Mouse (Mus musculus) forebrain, embryonic 12.5 days (tissue): ENCODE results near the gene Prdm16. TPM values are rescaled to one million over a fixed set of nuclear protein-coding genes. Genes with fewer than 3 reads are reported as not detected.

ENCODE experiments used
- ATAC-seq: fragments of 200-750 bp; cut with Nextera tagmentation; 2 replicates; pipeline ENCODE4 v1.8.0; 2017; ENCODE audit warnings: moderate TSS enrichment; ENCODE audit not compliant: low FRiP score
- H3K27ac ChIP-seq: fragments of 300-500 bp; sonication (generic); 2 replicates; pipeline ENCODE4 v1.5.1; 2016; ENCODE audit warnings: mild to moderate bottlenecking
- H3K27me3 ChIP-seq: fragments of 300-500 bp; sonication (generic); 2 replicates; pipeline ENCODE4 v1.6.1; 2016; ENCODE audit warnings: mild to moderate bottlenecking
- H3K36me3 ChIP-seq: fragments of 300-500 bp; sonication (generic); replicated peaks from 2 replicates; pipeline ENCODE4 v1.6.1; 2016; ENCODE audit warnings: mild to moderate bottlenecking
- H3K4me1 ChIP-seq: fragments of 300-500 bp; sonication (generic); 2 replicates; pipeline ENCODE4 v1.6.1; 2016
- H3K4me2 ChIP-seq: fragments of 300-500 bp; sonication (generic); 2 replicates; pipeline ENCODE4 v1.6.1; 2016; ENCODE audit warnings: mild to moderate bottlenecking, moderate library complexity
- H3K4me3 ChIP-seq: fragments of 300-500 bp; sonication (generic); replicated peaks from 2 replicates; pipeline ENCODE4 v1.5.1; 2016; ENCODE audit warnings: mild to moderate bottlenecking
- H3K9ac ChIP-seq: fragments of 300-500 bp; sonication (generic); 2 replicates; pipeline ENCODE4 v1.6.1; 2016; ENCODE audit warnings: mild to moderate bottlenecking
- H3K9me3 ChIP-seq: fragments of 300-500 bp; sonication (generic); 2 replicates; pipeline ENCODE4 v1.6.1; 2016
- WGBS: fragments of 180-500 bp; shearing (Covaris S2); methylation state at CpG from one replicate; pipeline ENCODE4 v1.1.7; 2016; 5-methylcytosine and 5-hydroxymethylcytosine counted together
- polyA plus RNA-seq: library from polyadenylated mRNA; unstranded; fragments of >200 nt; fragmentation: Nextera tagmentation; extraction: Ambion mirVana; gene quantifications from 2 replicates; pipeline ENCODE4 v1.2.1, GENCODE M21; 2016

Prdm16 gene
- polyA plus RNA-seq, 1 experiment from 2014 or later: 40.5 TPM

- no peaks in the 10 kb centered on the region; the same call in 1 of the 2 replicates for H3K27me3 ChIP-seq
- ATAC-seq: no peak
- peaks cover 7% of the 10 kb centered on the region for H3K36me3 ChIP-seq
- H3K27ac ChIP-seq: peak overlapping the region; percentile 71
- H3K4me1 ChIP-seq: peaks cover 14% of the 10 kb centered on the region
- H3K9me3 ChIP-seq: no peaks in the 10 kb centered on the region
- WGBS: 65% methylated on average over 11 of the region's 11 CpGs
- no peak overlapping the region for H3K4me3 ChIP-seq
- no peak overlapping the region for H3K9ac ChIP-seq
- H3K4me2 ChIP-seq: no peak overlapping the region
These were observed 323.1 kb downstream of the Prdm16 start for GRCm38 (mm10) chr4:154313622-154313967.

- ATAC-seq: peak; percentile 58; the same call in 1 of the 2 replicates
- WGBS: 18% methylated on average over 4 of the region's 4 CpGs
- H3K36me3 ChIP-seq: peaks cover 1% of the 10 kb centered on the region; the same call in 1 of the 2 replicates
- no peak overlapping the region for H3K9ac ChIP-seq
- no peak overlapping the region for H3K4me3 ChIP-seq
- H3K4me2 ChIP-seq: no peak overlapping the region
- H3K27me3 ChIP-seq: no peaks in the 10 kb centered on the region; the same call in 1 of the 2 replicates
- H3K27ac ChIP-seq: peak overlapping the region; percentile 71
- H3K9me3 ChIP-seq: no peaks in the 10 kb centered on the region
- peaks cover 14% of the 10 kb centered on the region for H3K4me1 ChIP-seq
These were observed 323.6 kb downstream of the Prdm16 start for GRCm38 (mm10) chr4:154312935-154313621.

GRCm38 (mm10) chr4:154312143-154312812 is 324.4 kb downstream of the Prdm16 start:
- Histone ChIP-seq H3K36me3 (no peaks in the 10 kb centered on the region), H3K9ac (no peak overlapping the region), H3K4me2 (no peak overlapping the region), H3K9me3 (no peaks in the 10 kb centered on the region), H3K4me1 (peaks cover 14% of the 10 kb centered on the region), H3K4me3 (no peak overlapping the region), H3K27me3 (no peaks in the 10 kb centered on the region; the same call in 1 of the 2 replicates), H3K27ac (peak overlapping the region; percentile 71)
- ATAC-seq: no peak
- 85% methylated on average over 2 of the region's 2 CpGs for WGBS

GRCm38 (mm10) chr4:154310576-154311262 is 326.0 kb downstream of the Prdm16 start:
- H3K9me3 ChIP-seq: no peaks in the 10 kb centered on the region
- H3K9ac ChIP-seq: no peak overlapping the region
- no peak overlapping the region for H3K27ac ChIP-seq
- peaks cover 10% of the 10 kb centered on the region; the same call in 1 of the 2 replicates for H3K4me1 ChIP-seq
- no peaks in the 10 kb centered on the region; the same call in 1 of the 2 replicates for H3K27me3 ChIP-seq
- ATAC-seq: no peak
- H3K36me3 ChIP-seq: no peaks in the 10 kb centered on the region
- 85% methylated on average over 9 of the region's 9 CpGs for WGBS
- no peak overlapping the region for H3K4me3 ChIP-seq
- H3K4me2 ChIP-seq: no peak overlapping the region

- ATAC-seq: no peak
- H3K4me1 ChIP-seq: peaks cover 10% of the 10 kb centered on the region; the same call in 1 of the 2 replicates
- no peak overlapping the region for H3K27ac ChIP-seq
- H3K36me3 ChIP-seq: no peaks in the 10 kb centered on the region
- H3K9ac ChIP-seq: no peak overlapping the region
- no peak overlapping the region for H3K4me3 ChIP-seq
- H3K4me2 ChIP-seq: no peak overlapping the region
- WGBS: 88% methylated on average over 2 of the region's 2 CpGs
- H3K27me3 ChIP-seq: no peaks in the 10 kb centered on the region; the same call in 1 of the 2 replicates
- H3K9me3 ChIP-seq: no peaks in the 10 kb centered on the region
These were observed 327.5 kb downstream of the Prdm16 start for GRCm38 (mm10) chr4:154309131-154309530.

- no peak within 1 kb of the TSS for H3K27ac ChIP-seq
- 26% methylated on average over 7 of the region's 7 CpGs for WGBS
- H3K27me3 ChIP-seq: peaks cover 61% of the 10 kb centered on the region
- H3K4me2 ChIP-seq: no peak within 1 kb of the TSS
- no peak within 1 kb of the TSS for H3K4me3 ChIP-seq
- H3K9me3 ChIP-seq: no peaks in the 10 kb centered on the region
- H3K36me3 ChIP-seq: no peaks in the 10 kb centered on the region
- ATAC-seq: peak; percentile 46; the same call in 1 of the 2 replicates
- peaks cover 11% of the 10 kb centered on the region for H3K4me1 ChIP-seq
- no peak within 1 kb of the TSS for H3K9ac ChIP-seq
These were observed 335.2 kb downstream of the Prdm16 start, which contains the start of gene Arhgef16 for GRCm38 (mm10) chr4:154301466-154301881. Arhgef16 (minus strand) TSS chr4:154301676.

- ATAC-seq: peak; percentile 27; the same call in 1 of the 2 replicates
- peaks cover 11% of the 10 kb centered on the region for H3K4me1 ChIP-seq
- no peak overlapping the region for H3K27ac ChIP-seq
These were observed 337.0 kb downstream of the Prdm16 start for GRCm38 (mm10) chr4:154299541-154300271.

GRCm38 (mm10) chr4:154297761-154298160 is 338.9 kb downstream of the Prdm16 start:
- Histone ChIP-seq H3K4me3 (no peak overlapping the region), H3K36me3 (no peaks in the 10 kb centered on the region), H3K9me3 (no peaks in the 10 kb centered on the region), H3K9ac (no peak overlapping the region), H3K27me3 (peaks cover 59% of the 10 kb centered on the region), H3K4me1 (peaks cover 15% of the 10 kb centered on the region), H3K27ac (no peak overlapping the region), H3K4me2 (no peak overlapping the region)
- WGBS: 43% methylated on average over 9 of the region's 9 CpGs
- ATAC-seq: no peak

More at GRCm38 (mm10) chr4:154299541-154300271, 337.0 kb downstream of the Prdm16 start:
- H3K4me3 ChIP-seq: peak overlapping the region; percentile 50
- H3K27me3 ChIP-seq: peaks cover 61% of the 10 kb centered on the region
- H3K36me3 ChIP-seq: no peaks in the 10 kb centered on the region
- H3K4me2 ChIP-seq: peak overlapping the region; percentile 91
- H3K9ac ChIP-seq: no peak overlapping the region; the same call in 1 of the 2 replicates
- no peaks in the 10 kb centered on the region for H3K9me3 ChIP-seq
- WGBS: 2% methylated on average over 66 of the region's 66 CpGs

- Histone ChIP-seq H3K9ac (no peak overlapping the region), H3K27me3 (peaks cover 27% of the 10 kb centered on the region), H3K4me3 (no peak overlapping the region), H3K4me1 (peaks cover 6% of the 10 kb centered on the region; the same call in 1 of the 2 replicates), H3K27ac (no peak overlapping the region), H3K36me3 (no peaks in the 10 kb centered on the region), H3K9me3 (no peaks in the 10 kb centered on the region), H3K4me2 (no peak overlapping the region)
- 73% methylated on average over 8 of the region's 8 CpGs for WGBS
- no peak for ATAC-seq
These were observed 342.4 kb downstream of the Prdm16 start for GRCm38 (mm10) chr4:154294262-154294731.

- Histone ChIP-seq H3K27ac (no peak overlapping the region), H3K9me3 (no peaks in the 10 kb centered on the region), H3K4me1 (peaks cover 6% of the 10 kb centered on the region; the same call in 1 of the 2 replicates), H3K9ac (no peak overlapping the region), H3K4me3 (no peak overlapping the region), H3K4me2 (no peak overlapping the region), H3K36me3 (no peaks in the 10 kb centered on the region), H3K27me3 (peaks cover 22% of the 10 kb centered on the region)
- WGBS: 66% methylated on average over 4 of the region's 4 CpGs
- no peak for ATAC-seq
These were observed 342.9 kb downstream of the Prdm16 start for GRCm38 (mm10) chr4:154293735-154294201.

GRCm38 (mm10) chr4:154283671-154284070 is 353.0 kb downstream of the Prdm16 start:
- H3K27me3 ChIP-seq: no peaks in the 10 kb centered on the region
- 72% methylated on average over 7 of the region's 7 CpGs for WGBS
- H3K4me1 ChIP-seq: no peaks in the 10 kb centered on the region
- H3K4me2 ChIP-seq: no peak overlapping the region
- H3K9me3 ChIP-seq: no peaks in the 10 kb centered on the region
- H3K36me3 ChIP-seq: no peaks in the 10 kb centered on the region
- no peak overlapping the region for H3K27ac ChIP-seq
- H3K9ac ChIP-seq: no peak overlapping the region
- ATAC-seq: no peak
- no peak overlapping the region for H3K4me3 ChIP-seq
